Mouse (Mus musculus): Measurements from ENCODE around the gene Timm8a2.

Gene Timm8a2

DNA sequence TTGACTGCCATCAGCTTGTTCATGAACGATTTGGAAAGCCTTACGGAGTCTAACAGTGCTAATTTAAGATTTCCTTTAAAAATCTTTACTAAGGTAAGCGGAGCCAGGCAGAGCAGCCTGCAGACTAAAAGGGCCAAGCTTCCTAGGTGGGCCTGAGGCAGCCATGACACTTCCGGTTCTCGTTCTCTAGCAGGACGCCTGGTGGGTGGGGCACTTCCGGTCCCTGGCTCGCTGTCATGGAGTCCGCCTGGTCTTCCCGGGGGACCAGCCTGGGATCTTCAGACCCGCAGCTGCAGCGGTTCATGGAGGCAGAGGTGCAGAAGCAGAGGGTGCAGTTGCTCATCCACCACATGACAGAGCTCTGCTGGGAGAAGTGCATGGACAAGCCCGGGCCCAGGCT is at the start of gene Timm8a2:
Gene Timm8a2 (plus strand): TSS at position 224 of the 400 bp plus-strand sequence.
- DNase-seq, result no peak

DNA sequence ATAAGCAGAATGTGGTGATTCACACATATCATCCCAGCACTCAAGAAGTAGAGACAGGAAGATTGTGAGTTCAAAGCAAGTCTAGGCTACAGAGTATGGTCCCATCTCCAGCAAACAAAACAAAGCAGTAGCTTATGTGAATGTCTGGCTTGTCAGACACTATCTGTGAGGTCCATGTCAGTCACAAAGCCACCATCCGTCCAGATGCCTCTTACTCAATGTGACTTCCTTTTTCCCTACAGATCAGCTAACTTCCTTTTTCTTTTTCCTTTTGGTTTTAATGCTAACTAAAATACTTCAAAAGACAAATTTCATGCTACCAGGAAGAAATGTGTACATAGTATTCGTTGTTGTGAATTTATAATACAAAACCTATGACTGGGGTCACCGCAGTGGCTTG is 49.0 kb upstream of the Timm8a2 start:
- DNase-seq, result no peak

DNA sequence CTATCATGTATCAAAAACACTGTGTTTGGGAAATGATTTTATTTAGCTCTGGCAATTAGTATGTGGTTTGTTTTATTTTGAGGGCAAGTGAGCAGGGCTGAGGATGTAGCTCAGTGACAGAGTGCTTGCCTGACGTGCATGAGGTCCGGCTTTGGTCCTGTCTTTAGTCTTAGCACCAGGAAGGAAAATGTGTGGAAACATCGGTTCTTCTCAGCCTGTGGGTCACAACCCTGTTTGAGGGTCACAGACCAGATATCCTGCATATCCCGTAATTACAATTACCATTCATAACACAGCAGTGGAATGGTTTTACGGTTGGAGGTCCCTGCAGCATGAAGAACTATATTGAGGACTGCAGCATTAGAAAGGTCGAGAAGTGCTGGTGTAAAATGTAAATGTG is 48.4 kb upstream of the Timm8a2 start:
- no peak for DNase-seq

DNA sequence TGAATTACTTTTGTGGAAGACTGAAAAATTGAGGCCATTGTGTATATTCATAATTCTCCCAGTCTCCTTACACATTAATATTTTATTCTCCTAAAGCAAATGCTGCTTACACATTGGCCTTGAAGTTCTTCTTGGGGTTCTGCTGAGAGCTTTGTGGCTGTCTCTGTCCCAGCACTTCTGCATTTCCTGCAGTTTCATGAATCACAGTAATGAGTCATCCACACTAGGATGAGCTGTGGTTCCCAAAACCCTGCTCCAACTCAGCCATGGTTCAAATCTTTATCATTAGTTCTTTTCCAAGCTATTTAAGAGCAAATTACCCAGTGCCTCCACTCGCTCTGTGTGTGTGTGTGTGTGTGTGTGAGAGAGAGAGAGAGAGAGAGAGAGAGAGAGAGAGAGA is 47.2 kb upstream of the Timm8a2 start:
- no peak for DNase-seq

DNA sequence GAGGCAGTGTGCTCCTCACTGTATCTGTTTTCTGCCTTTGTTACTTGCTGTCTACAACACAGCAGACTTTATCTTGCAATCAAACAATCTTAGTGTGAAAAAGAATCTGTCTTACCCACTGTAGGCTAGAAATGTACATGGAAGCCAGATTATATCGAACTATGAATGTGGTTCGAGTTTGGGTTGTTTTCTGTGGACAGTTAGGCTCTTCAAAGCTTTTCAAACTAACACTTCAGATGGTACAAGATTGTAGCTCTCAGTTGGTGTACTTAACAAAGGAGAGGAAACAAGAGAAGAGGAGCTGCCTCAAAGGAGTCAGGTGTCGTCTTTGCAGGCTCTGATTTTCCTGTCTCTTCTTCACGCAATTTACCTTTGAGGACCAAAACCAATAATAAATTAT is 46.8 kb upstream of the Timm8a2 start:
- no peak for DNase-seq

DNA sequence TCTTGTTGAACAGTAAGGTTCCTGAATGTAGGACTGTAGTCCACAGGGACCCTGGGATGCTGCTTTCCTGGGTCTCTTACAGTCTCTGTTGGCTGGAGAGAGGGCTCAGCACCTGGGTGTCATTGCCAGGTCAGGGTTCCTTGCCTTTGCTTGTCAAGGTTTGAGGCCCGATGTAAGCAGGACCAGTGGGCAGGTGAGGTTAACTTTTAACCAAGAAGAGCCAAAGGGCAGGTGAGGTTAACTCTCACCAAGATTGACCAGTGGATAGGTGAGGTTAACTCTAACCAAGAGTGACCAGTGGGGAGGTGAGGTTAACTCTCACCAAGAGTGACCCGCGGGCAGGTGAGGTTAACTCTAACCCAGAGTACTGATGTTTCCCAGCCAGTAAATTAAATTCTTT is 45.1 kb upstream of the Timm8a2 start:
- no peak for DNase-seq

DNA sequence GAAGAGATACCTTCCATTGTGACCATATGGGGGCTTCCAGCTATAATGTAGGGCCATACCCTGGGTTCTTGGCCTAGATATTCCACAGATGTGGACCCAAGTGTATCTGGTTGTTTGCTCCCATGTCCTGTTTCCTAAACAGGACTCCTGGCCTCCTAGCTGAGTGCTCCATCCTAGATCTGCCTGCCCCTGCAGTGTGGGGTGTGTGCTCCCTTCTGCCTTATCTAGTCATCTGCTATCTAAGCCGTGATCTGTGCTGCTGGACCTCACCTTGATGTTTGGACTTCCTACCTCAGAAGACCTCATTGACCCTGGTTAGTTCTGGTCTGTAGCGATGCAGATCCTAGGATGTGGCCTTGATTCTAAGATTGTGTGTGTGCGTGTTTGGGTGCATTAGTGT is 44.6 kb upstream of the Timm8a2 start:
- DNase-seq, result no peak

DNA sequence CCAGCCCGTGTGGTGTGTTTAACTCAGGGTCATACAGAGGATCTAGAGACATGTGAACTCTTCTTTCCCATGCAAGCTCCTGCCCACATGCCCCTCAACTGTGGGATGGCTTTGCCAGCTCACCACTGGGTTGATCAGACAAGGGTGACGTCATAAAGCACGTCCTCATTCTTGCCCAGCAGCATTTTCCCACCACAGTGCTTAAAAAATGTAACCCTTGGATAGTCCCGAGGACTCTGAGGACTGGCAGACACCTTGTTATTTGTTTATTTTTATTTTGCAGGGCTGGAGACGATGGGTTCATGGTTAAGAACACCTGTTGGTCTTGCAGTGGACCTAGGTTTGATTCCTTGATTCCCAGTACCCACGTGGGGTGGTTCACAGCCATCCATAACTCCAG is 43.6 kb upstream of the Timm8a2 start:
- DNase-seq, result no peak

DNA sequence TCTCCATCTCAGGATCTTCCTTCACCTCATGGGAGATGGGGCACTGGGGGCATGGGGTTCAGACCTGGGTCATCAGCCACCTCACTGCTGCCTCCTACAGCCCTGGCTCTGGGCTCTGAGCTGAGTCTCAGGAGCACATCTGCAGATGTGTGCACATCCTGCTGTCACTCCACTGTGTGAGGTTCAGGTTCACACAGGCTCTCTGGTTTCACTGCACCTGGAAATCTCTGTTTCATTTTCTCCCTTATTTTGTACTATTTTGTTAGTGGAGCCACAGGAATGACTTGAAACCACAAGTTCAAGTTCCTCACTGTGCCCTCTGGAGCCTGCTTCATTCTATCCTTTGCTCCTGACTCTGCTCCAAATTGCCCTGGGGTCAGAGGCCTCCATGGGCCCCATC is 42.6 kb upstream of the Timm8a2 start:
- DNase-seq, result no peak

DNA sequence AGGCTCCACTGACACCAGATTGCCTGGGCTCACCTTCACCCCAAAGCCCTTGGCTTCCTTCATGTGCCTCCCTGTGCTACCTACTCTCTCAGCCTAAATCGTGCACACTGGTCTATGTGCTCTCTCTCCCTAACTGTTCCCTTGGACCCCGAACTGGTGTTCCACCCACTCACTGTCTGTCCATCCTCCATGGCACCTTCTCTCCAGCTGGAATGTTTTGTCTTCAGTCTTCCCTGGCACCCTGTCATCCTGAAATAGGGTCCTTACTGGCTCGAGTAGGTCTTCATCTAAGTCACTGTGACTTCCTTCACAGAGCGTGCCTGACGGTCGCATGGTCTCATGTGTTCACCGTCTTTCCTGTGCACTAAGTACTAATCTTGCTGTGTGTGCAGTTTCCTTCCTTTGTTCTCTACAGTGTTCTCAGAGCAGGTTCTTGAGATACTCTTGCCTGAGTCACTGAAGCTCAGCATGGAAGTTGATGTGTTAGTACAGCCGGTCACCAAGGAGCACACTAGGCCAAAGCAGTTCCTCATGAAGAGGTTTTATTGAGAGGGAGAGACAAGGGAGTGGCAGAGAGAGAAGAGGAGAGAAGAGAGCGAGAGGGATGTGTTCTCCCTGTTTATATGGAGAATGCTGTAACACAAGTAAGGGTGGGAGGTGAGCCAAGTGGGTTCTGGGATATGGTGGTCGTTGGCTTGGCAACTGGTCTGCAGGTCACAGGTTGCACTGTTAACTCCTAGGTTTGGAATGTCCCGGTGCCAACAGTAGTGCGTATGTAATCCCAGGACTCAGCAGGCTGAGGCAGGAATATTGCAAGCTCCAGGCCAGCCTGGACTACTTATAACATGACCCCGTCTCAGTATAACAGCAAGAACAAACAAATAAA is 41.8 kb upstream of the Timm8a2 start:
- DNase-seq, result no peak

DNA sequence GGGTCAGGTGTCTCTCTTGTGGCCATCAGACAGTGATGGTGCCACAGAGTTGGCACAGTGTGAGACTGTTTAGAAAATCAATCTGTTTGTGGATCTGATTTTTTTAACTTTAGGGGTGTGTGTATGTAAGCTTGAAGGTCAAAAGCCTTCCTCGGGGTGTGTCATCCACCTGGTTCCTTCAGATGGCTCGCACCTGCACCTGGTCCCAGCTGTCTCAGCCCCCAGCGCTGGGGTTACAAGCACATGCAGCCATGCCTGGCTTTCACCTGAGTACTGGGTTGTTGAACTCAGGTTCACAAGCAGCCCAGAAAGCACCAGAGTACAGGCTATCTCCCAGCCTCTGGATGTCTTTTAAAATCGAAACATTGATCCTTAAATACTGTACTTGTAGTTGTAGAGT is 40.9 kb upstream of the Timm8a2 start:
- DNase-seq, result no peak

DNA sequence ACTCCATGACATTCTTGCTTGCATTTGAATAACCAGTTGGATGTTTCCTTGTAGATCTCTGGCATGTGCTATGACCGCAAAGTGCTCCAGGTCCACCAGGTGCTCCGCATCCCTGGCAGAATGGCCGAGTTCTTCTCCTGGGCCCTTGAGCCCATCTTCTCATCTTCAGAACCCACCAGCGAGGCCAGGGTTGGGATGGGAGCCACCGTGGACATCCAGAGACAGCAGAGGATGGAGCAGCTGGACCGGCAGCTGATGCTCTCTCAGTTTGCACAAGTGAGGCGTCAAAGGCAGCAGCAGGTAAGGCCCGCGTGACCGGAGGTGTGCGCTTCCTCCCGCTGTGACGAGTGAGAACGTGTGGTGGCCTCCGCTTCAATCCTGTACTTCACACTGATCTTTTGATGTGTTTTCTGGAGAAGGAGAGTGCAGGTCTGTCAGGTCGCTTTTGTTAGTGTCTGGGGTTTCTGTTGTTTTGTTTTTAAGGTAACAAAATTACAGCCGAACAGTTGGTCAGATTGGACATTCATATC is 40.2 kb upstream of the Timm8a2 start:
- DNase-seq, result no peak

DNA sequence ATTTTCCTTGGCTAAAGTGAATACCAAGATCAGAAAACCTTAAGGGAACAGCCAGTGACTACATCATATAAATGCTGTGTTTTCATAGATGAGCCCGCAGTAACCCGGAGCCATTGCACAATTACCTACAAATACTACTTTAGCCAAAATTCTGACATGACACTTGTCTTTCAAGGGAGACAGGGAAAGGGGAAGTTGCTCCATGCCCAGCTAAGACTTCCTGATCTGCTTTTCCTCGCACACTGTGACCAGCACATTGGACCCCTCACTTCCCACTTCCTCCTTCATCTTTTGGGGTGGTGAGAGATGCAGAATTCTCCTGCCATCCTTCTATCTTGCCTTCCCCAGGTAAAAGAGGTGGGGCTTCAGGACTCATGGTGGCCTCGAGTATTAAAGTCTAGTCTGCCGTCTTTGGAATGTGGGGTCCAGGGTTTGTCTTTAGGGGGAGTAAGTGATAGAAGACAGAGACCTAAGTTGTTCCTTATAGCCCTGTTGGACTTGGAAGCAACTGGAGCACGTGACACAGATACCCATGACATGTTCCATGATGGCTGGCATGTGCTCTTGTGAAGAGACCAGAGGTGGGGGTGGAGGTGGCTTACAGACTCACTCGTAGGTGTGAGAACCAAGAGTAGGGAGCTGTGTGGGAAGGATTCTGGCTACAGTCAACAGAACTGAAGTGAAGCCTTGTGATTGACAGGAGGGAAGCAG is 39.5 kb upstream of the Timm8a2 start:
- DNase-seq, result no peak

DNA sequence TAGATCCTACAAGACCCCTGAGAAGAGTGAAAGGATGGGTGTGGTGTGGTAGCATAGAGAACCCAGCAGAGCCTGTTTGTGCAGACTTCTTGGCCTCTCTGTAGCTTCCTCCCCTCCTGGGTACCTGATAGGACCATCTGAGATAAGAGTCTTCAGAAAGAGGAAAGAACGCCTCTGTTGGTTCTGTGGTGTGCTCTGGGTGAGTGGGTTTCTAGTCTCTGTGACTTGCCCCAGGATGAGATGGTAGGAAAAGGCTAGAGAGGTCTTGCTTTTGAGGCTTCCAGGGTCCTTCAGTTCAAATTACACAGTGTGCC is 39.0 kb upstream of the Timm8a2 start:
- DNase-seq, result no peak

DNA sequence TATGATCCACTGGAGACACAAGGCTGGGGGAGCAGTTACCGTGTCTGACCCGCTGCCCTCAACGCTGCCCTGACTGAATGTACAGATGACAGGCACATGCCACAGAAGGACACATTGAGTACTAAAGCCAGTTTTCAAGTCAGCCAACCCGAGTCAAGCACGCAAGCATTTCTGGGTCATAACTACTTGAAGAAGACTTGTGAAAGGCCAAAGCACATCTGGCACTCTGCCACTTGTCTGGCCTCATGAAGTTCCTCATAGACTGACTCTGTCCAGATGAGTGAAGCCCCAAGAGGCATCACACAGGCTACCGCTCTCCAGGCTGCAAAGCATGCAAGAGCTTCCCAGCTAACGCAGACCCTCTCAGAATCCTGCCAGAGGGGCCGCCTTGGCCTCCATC is 37.7 kb upstream of the Timm8a2 start:
- DNase-seq, result no peak

DNA sequence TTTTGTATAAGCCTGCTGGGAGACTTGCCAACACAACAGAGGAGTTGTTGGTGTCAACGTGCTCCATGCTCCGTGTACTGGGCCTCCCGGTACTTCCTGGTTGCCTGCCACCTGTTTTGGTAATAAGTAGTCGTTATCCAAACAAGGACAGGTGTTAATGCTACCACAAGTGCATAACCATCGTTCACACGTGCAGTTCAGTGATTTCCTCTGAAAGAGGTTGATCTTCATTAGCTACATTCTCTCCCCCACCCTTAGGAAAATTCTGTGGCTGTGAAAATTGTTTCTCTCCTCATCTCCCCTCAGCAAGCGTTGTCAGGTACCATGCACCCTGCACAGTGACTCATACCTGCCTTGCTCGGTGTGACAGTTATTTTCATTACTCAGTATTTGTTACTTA is 35.0 kb upstream of the Timm8a2 start:
- no peak for DNase-seq

DNA sequence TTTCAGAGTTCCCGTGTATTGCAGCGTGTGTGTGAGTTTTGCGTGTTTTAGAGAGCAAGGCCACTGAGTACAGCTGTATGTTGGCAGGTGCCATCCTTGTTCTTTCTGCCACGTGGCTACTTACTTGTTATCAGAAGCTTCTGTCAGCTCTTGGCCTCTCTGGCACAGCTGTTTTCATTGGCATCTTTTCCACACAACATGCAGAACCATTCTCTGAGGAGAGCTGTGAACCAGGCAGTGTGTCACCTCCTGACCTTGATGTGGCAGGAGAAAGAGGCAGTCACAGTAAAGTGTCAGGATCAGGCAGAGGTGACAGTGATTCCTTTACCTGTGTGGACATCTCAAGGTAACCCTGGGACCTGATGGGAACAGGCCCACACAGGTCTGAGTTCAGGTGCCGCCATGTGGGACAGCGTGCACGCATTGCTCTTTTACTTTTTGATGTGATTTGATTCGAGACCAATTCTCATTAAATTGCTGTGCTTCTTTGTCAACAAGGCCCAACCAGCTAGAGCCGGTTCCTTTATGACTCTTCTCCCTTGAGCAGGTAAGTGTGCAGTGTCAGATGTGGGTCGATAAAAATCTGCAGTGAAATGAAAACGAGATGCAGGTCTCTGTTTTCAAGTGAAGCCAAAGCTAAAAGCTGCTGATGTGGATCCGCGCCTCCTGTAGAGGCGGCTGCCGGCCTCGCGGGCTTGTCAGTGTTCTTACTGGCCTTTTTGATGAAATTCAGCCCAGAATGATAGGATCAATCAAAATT is 33.9 kb upstream of the Timm8a2 start:
- DNase-seq, result no peak

DNA sequence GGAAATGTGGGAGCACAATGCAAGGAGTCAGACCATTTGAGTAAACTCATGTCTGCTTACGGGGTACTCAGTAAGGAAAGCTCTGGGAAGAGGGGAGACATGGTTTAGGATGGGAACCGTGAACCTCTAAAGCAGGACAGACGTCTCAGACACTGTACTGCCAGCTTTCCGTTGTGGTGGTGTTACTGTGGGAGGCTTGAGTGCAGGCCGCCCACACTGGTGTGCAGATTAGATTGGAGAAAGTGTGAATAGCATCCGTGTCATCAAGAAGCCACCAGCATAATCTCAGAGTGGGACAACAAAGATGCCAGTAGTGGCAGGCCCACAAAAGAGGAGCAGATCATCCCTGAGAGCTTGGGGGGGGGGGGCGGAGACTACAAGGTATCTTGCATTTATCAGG is 32.2 kb upstream of the Timm8a2 start:
- no peak for DNase-seq

DNA sequence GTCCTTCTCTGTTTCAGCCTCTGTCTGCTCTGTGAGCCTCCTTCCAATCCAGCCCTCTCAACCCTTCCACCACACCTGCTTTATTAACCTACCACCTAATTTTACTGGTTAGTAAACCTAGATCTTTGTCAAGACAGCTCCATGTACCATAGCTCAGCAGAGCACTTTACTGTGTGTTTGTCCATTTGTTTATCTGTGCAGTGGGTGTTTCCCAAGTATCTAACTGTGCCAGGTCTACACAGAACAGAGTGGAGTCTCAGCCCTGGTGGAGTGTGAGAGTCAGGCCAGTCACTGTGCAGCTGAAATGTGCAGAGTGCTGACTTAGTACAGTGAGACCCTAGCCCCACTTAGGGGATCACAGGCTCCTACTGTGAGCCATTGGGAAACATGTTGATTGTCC is 30.7 kb upstream of the Timm8a2 start:
- no peak for DNase-seq

DNA sequence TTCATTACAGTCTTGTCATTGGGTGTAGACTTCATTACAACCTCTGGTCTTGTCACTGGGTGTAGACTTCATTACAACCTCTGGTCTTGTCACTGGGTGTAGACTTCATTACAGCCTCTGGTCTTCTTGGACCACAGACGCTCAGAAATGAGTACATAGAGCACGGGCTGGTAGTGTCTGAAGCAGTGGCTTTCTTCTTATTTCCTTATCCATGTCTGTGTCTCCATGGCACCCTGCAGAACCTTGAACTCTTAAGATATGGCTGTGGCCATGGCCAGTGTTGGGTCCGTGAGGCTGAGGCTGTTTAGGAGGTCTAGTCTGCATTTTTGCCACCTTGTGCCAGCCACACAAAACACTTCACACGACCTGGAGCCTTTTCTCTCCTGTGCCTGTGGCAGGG is 26.2 kb upstream of the Timm8a2 start:
- DNase-seq, result no peak

DNA sequence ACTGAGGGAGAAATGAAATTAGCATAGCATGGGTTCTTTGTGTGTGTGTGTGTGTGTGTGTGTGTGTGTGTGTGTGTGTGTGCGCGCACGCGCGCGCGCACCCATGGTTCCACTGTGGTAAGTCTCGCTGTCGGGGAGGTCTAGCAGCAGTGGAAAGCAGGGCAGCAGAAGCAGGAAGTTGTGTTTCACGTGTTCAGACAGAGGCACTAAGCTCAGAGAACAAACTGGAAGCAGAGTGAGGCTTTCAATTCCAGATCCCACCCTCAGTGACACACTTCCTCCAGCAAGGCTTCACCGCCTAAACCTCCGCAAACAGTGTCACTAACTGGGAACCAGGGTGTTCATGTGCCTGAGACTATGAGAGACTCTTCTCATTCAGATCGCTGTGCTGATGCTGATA is 25.0 kb upstream of the Timm8a2 start:
- DNase-seq, result no peak

DNA sequence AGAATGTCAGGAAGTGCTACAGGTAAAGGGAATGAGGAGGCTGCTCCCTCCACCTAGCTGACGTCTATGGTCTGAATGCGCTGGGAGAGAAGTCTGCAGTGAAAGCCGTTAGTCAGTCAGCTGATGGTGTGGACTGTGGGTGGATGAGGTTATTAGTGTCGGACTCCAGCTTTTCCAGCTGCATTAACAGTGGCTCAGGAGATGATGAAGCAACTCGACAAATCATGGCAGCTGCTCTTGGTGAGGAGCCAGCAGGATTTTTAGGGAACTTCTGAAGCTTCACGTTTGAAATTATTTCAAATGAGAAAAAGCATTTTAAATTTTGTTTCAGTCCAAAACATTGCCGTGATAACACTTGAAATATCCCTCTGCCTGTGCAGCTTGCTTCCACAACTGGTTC is 24.2 kb upstream of the Timm8a2 start:
- no peak for DNase-seq

DNA sequence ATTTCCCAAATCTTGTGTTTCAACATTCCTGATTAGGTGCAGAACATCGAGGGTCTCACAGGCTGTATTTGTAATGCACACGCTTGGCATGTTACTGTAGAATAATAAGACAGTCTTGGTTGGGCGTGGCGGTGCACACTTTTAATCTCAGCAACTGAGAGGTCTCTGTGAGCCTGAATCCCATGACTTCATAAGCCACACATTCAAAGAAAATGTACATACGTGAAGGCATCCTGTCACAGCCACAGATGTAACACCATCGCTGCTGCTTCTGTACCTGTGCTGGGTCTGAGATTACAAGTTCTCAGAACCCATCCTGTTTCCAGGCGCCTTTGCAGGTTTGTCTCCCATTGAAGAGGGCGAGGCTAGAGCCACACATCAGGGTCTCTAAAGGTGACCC is 22.7 kb upstream of the Timm8a2 start:
- DNase-seq, result no peak

DNA sequence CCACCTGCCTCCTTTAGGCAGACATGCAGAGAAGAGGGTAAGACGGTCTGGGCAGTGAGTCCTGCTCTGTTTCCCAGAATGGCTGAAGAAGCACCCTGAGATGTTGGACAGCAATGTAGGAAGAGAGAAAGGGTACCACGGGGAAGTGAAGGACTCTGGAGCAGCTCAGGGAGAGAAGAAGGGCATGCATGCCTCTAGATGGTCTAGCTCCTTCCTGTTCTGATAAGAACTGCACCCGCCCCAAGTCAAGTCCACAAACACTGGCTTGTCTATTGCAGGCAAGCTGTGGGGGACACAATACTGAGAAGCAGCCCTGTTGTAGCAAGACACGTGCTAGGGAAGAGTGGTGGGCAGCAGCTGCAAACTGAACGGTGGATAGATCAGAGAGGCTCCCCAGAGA is 22.3 kb upstream of the Timm8a2 start:
- DNase-seq, result no peak
